Comparison of ENCODE assay signal across 9 mouse cellular contexts in the genomic region with DNA sequence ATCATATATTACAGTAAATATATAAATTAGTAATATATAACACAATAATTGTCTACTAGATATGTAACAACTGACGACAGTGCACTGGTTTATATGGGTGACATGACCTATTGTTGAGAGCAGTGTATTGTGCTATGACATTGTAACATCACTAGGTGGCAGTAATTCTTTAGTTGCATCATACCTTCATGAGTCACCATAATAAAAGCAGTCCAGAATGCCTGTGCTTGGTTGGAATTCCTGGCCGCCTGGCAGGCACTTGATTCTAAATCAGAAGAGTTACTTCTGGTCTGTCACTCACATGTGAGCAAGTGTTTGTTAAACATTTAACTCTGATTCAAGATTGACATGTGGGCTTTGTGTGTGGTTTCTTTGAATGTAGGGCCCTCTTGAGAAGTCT. TPM values are rescaled to one million over a fixed set of nuclear protein-coding genes. Genes with fewer than 3 reads are reported as not detected.
DNase-seq lines count a peak whose midpoint lies in the region; ATAC-seq and TF ChIP-seq lines count a peak whose summit lies in the region.
"Had no signal": no experiment of that assay in that cellular context is flagged by ENCODE, and none has a peak within 500 bp of the region (broad histone marks: within the 10 kb centered on the region; RNA-seq: fewer than 3 reads in every experiment).

No protein-coding gene starts in this region.

- WGBS in hindbrain, postnatal 0 days = 19% methylated on average over 2 of the region's 2 CpGs
- 36% methylated on average over 2 of the region's 2 CpGs for WGBS in thymus, adult 2 months

- intact Hi-C loops in gastrocnemius, adult 2 months (cut with DNase I) = loop anchor here (5.0 kb wide), 2 partner anchors 38 to 1257 kb away; a partner anchor contains a TSS
- intact Hi-C loops in left cerebral cortex, postnatal 25 days (cut with DNase I) = loop anchor here (5.0 to 10.0 kb wide), 2 partner anchors 730 to 1252 kb away; no protein-coding TSS in a partner anchor

- no peak overlapping the region for H3K9ac ChIP-seq in hindbrain, postnatal 0 days (replicated peaks; ENCODE audit: low read length)
- H3K9ac ChIP-seq: liver, embryonic 13.5 days had no signal

- no peaks in the 10 kb centered on the region for H3K4me1 ChIP-seq in hindbrain, postnatal 0 days (ENCODE audit: insufficient read depth, low read length)
- no peaks in the 10 kb centered on the region for H3K4me1 ChIP-seq in thymus, adult 2 months (replicated peaks; ENCODE audit: control insufficient read depth, insufficient read depth, low read length)

- H3K4me2 ChIP-seq in hindbrain, postnatal 0 days (ENCODE audit: low read depth, low read length) = no peak overlapping the region
- H3K4me2 ChIP-seq: liver, embryonic 13.5 days had no signal

- no peaks in the 10 kb centered on the region for H3K27me3 ChIP-seq in hindbrain, postnatal 0 days (ENCODE audit: insufficient read depth, low read length)
- H3K27me3 ChIP-seq in thymus, adult 2 months (ENCODE audit: control insufficient read depth, insufficient read depth, low read length) = no peaks in the 10 kb centered on the region
- H3K27me3 ChIP-seq: liver, embryonic 13.5 days had no signal

- peak; percentile 58 for TF ChIP-seq CTCF in gastrocnemius, adult 2 months (IDR thresholded peaks at IDR 0.05)
- TF ChIP-seq CTCF in hindbrain, postnatal 0 days (IDR thresholded peaks at IDR 0.05; ENCODE audit: low read depth) = peak; percentile 74
- no peak for TF ChIP-seq CTCF in thymus, adult 2 months (IDR thresholded peaks at IDR 0.05; ENCODE audit: borderline replicate concordance, control insufficient read depth, extremely low read depth, insufficient read depth, low read length, poor library complexity)

- peak; percentile 15 for DNase-seq in gastrocnemius, adult 2 months
- no peak for DNase-seq in gastrocnemius, postnatal 10 days
- peak; percentile 57 for DNase-seq in MN1 (ENCODE audit: low spot score)
- peak; percentile 74 for DNase-seq in hindbrain, postnatal 0 days (ENCODE audit: low spot score)
- DNase-seq in left cerebral cortex, postnatal 25 days (ENCODE audit: low spot score in 2 of 2) = peak; percentile 29 to 66
- DNase-seq in retina, embryonic 14.5 days (ENCODE audit: low spot score) = peak; percentile 72
- DNase-seq in thymus, adult 2 months = no peak
- DNase-seq: liver, embryonic 13.5 days had no signal

- no peak for TF ChIP-seq POLR2A in thymus, adult 2 months (IDR thresholded peaks at IDR 0.05; ENCODE audit: control insufficient read depth, extremely low read depth, insufficient read depth, low read length, poor library complexity)

- ATAC-seq in common myeloid progenitor, adult 5-6 weeks (replicated peaks; ENCODE audit: low read depth, poor library complexity, severe bottlenecking) = peak; percentile 82
- peak; percentile 68 for ATAC-seq in hindbrain, postnatal 0 days

- no peaks in the 10 kb centered on the region for H3K36me3 ChIP-seq in hindbrain, postnatal 0 days (ENCODE audit: insufficient read depth, low read length)
- H3K36me3 ChIP-seq in thymus, adult 2 months (ENCODE audit: control insufficient read depth, insufficient read depth, low read length) = no peaks in the 10 kb centered on the region
- H3K36me3 ChIP-seq: liver, embryonic 13.5 days had no signal

- H3K27ac ChIP-seq in gastrocnemius, adult 2 months = no peak overlapping the region
- no peak overlapping the region for H3K27ac ChIP-seq in hindbrain, postnatal 0 days
- H3K27ac ChIP-seq in thymus, adult 2 months (ENCODE audit: control insufficient read depth, insufficient read depth, low read length) = no peak overlapping the region
- H3K27ac ChIP-seq: liver, embryonic 13.5 days had no signal

- no peaks in the 10 kb centered on the region for H3K9me3 ChIP-seq in hindbrain, postnatal 0 days (ENCODE audit: low read length)
- H3K9me3 ChIP-seq: liver, embryonic 13.5 days had no signal

- H3K4me3 ChIP-seq in gastrocnemius, adult 2 months = no peak overlapping the region
- no peak overlapping the region for H3K4me3 ChIP-seq in hindbrain, postnatal 0 days (ENCODE audit: low read length)
- H3K4me3 ChIP-seq in thymus, adult 2 months (ENCODE audit: control insufficient read depth, insufficient read depth, low read length) = no peak overlapping the region
- H3K4me3 ChIP-seq: liver, embryonic 13.5 days had no signal

RNA-seq across cellular contexts. Expression of a gene that starts 5.0 kb away (rescaled TPM):
- total RNA-seq in gastrocnemius, adult 2 months (2021) = 10 to 100 TPM; 50.6 to 60.7 TPM
- total RNA-seq in gastrocnemius, postnatal 10 days (2021) = 10 to 100 TPM; 31.4 to 33.6 TPM
- 51.9 and 53.2 TPM in 2 replicates for total RNA-seq in common myeloid progenitor, adult 5-6 weeks (2017)
- total RNA-seq in hindbrain, postnatal 0 days (2014; rRNA removed) = 41.5 and 48.8 TPM in 2 replicates
- 53.1 and 55.5 TPM in 2 replicates for polyA plus RNA-seq in hindbrain, postnatal 0 days (2015; fragmentation: Nextera tagmentation; extraction: Ambion mirVana)
- total RNA-seq in left cerebral cortex, postnatal 25 days (2021) = 10 to 100 TPM; 98.7 to 99.9 TPM
- polyA plus RNA-seq in thymus, adult 2 months (2012; rRNA removed) = 11.3 and 11.6 TPM in 2 replicates

RNA-seq across cellular contexts. Expression of a gene that starts 36.0 kb away (rescaled TPM):
- total RNA-seq in gastrocnemius, adult 2 months (2021) = 10 to 100 TPM; 20.2 to 22.2 TPM
- 10 to 100 TPM; 28.6 to 29.5 TPM for total RNA-seq in gastrocnemius, postnatal 10 days (2021)
- total RNA-seq in common myeloid progenitor, adult 5-6 weeks (2017) = 103 and 106 TPM in 2 replicates
- total RNA-seq in hindbrain, postnatal 0 days (2014; rRNA removed) = 27.8 and 33.9 TPM in 2 replicates
- 56.6 and 56.7 TPM in 2 replicates for polyA plus RNA-seq in hindbrain, postnatal 0 days (2015; fragmentation: Nextera tagmentation; extraction: Ambion mirVana)
- 10 to 100 TPM; 47.2 to 60.8 TPM for total RNA-seq in left cerebral cortex, postnatal 25 days (2021)
- 11.8 and 12.1 TPM in 2 replicates for polyA plus RNA-seq in thymus, adult 2 months (2012; rRNA removed)

RNA-seq across cellular contexts. Expression of a gene that starts 56.1 kb away (rescaled TPM):
- not detected for total RNA-seq in gastrocnemius, adult 2 months (2021)
- not detected for total RNA-seq in gastrocnemius, postnatal 10 days (2021)
- 1.2 TPM in 1 of 2 replicates, not detected in the other for total RNA-seq in common myeloid progenitor, adult 5-6 weeks (2017)
- not detected in 2 replicates for total RNA-seq in hindbrain, postnatal 0 days (2014; rRNA removed)
- not detected in 2 replicates for polyA plus RNA-seq in hindbrain, postnatal 0 days (2015; fragmentation: Nextera tagmentation; extraction: Ambion mirVana)
- total RNA-seq in left cerebral cortex, postnatal 25 days (2021) = not detected
- 0.19 and 0.26 TPM in 2 replicates for polyA plus RNA-seq in thymus, adult 2 months (2012; rRNA removed)

Comparison
In these comparisons a context has a peak if more than half of its experiments do, and no peak if none do; other contexts are left out.
1. DNase-seq: peak in gastrocnemius, adult 2 months (single experiment), MN1 (single experiment), hindbrain, postnatal 0 days (single experiment), left cerebral cortex, postnatal 25 days (2 of 2) and retina, embryonic 14.5 days (single experiment); none in gastrocnemius, postnatal 10 days (single experiment) and thymus, adult 2 months (single experiment).